Mouse (Mus musculus): Measurements from ENCODE around the gene Ahnak.
"Not testable (repeated sequence)": the region's sequence is repeated elsewhere in the genome, so short reads cannot be mapped to it uniquely, and the experiment has no call there.

The Ahnak gene

GRCm38 (mm10) chr19:8972491-8972890, 16.6 kb upstream of the Ahnak start:
- not testable (repeated sequence) for DNase-seq (ENCODE audit: low read depth)

DNA sequence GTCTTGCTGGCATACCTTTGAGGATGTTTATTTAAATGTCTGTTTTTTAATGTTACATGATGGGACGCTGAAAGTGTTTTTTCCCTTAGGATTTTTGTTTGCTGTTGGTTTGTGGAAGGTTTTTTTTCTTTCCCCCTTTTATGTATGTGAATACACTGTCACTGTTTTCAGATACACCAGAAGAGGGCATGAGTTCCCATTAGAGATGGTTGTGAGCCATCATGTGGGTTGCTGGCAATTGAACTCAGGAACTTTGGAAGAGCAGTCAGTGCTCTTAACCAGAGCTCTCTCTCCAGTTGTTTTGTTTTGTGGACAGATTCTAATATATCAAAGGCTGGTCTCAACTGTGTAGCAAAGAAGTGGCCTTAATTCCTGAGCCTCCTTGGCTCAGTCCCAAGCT, 14.4 kb upstream of the Ahnak start:
- peak; percentile 36 for DNase-seq (ENCODE audit: low read depth)

DNA sequence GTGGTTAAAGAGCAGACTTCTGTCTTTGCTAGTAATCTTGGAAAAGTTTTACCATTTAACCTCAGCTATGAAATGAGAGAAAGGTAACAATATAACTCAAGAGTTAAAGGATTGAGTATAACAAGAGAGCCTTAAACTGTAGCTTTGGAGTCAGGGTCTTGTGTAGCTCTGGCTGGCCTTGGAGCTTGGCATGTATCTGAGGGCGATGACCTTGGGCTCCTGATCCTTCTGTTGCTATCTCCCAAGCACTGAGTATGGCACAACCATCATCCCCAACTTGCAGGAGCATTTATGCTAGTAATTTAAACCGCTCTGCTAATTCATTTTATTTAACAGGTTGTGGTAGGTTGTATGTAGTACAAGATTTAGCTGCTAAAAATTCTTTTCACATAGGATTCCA, 13.6 kb upstream of the Ahnak start:
- DNase-seq (ENCODE audit: low read depth): no peak

DNA sequence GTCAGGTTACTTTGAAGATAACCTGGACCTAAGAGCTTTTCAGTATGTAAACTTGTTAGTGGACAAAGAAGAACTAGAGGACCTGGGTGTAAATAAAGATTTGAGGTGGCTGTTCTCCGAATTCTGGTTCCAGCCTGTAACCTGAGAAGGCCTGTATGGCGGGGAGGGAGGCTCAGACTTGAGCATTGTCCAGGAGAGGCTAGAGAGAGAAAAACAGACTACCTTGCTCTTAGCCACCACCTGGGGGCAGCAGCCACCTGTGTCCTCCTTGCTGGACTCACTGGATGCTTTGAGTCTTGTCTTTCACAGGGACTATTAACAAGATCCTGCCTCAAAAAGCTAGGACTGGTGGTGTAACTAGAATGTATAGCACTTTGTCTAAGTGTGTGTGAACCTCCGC, 12.5 kb upstream of the Ahnak start:
- DNase-seq (ENCODE audit: low read depth): peak; percentile 84

DNA sequence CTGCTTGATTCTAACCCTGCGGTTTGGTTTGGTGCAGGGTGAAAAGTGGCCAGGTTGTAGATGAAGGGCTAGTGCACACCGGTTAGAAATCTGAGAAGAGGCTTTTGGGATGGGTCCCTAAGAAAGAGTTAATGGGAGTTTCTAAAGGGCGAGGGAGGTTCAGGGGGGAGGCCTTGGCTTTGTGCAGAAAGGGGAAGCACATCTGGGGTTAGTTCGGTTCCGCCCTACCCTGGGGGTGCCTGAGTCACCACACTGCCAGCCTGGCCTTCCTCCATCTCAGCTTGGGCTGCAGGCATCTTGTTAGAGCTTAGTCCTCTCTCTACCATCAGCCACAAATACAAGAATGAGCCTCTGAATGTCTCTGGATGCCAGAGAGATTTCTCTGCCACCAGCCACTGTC, 8.3 kb upstream of the Ahnak start:
- DNase-seq (ENCODE audit: low read depth): peak; percentile 88

DNA sequence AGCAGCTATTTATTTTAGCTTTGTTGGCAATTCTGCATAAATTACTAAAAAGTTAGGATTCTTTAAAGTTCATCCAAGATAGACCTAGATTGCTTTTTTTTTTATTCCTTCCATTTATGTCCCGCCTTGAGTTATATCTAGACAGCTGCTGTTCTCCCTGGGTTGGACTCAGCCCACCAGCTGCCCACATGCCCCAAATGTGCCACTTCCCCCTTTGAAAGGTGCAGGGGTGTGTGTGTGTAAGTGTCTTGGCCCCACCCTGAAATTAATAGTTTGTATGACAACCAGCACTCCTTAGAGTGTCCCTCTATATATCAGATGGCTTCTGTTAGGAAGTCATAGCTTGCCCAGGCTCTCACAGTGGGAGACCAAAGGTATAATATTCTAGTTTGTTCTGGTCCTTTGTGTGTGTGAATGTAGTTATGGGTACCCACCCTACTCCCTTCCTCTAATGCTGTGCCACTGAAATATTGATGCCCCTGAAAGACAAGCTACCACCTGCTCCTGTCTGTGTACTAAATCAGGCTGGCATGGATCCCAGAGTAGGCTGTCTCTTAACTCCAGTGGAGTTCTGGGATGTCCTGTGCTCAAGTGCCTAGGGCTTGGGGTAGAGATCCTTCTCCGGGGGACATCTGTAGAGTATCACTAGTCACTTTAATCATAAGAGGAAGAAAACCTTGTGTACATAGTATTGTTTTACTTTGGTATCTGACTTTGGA, 7.5 kb upstream of the Ahnak start:
- DNase-seq (ENCODE audit: low read depth): no peak

DNA sequence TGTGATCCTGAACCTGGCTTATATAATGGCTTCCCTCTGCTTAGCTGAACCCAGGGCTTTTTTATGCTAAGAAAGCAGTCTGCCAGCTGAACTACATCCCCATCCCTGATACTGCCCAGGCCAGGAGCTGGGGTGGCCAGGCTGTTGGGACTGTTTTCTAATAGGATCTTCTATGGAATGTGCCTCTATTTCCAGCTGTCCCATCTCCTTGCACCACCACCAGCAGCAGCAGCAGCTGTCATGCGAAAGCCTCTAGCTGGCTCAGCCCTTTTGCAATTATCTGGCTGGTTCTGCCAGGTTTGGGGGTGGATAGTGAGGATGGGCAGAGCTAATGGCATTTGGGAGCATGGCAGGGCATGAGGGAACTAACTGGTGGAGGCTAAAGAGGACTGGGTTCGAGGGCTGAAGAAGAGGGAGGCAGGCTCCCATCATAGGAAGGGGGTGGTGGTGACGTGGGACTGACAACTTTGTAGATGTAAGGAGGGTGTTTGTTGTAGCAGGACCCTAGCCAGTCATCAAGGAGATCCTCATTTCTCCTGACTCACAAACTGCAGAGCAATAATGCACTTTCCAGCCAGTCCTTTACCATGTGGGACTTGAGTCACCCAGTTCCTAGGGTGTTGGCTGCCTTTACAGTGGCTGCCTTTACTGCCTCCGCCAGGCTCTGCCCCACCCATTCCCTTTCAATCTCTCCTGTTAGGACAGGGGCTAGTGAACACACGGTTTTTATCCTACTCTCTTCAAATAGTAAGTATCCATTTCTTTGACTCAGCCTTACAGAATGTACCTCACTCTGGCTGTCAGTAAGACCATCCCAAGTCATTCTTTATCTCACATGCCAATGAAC, 6.6 kb upstream of the Ahnak start:
- no peak for DNase-seq (ENCODE audit: low read depth)

DNA sequence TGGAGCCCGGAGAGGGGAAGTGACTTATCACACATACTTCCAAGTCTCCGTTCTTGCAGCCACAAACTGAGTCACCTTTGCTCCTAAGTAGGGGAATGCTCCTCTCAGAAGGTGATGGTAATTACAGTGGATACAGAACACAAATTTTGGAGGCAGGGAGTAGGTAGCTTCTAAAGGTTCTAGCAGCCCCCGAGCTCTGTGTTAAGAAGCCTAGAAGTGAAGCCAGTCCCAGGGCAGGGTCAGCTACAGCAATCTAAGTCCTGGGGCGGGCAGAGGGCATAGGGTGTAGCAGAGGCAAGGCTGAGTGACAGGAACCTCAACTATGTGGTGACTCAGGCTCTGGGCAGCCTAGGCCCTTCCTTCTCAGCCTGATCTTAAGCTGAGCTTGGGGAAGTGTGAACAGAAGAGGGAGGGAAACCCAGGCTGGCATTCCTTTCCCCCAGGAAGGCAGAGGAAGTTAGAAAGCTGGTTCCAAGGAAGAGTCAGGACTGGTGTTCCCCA, 5.9 kb upstream of the Ahnak start:
- DNase-seq (ENCODE audit: low read depth): peak; percentile 89

GRCm38 (mm10) chr19:8984255-8984868, 4.7 kb upstream of the Ahnak start:
- DNase-seq (ENCODE audit: low read depth): peak; percentile 89

DNA sequence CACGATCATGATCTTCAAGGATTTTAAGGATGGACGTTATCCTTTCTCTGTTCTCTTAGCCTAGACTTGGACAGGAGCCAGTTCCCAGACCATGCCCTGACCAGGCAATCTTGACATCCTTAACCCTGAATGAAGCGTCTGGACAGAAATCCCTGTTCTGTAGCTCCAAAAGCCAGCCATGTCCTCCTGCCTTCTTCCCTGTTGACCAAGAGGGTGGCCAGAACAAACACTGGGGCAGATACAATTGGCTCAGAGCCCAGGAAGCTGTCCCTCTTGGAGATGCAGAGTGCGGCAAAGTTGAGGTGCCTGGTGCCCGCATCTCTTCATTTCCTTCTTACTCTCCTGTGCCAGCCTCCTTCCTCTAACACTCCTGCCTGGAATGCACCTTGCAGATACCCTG, 3.2 kb upstream of the Ahnak start:
- no peak for DNase-seq (ENCODE audit: low read depth)

- DNase-seq (ENCODE audit: low read depth): no peak
Observed at GRCm38 (mm10) chr19:8987816-8988215, 1.3 kb upstream of the Ahnak start.

DNA sequence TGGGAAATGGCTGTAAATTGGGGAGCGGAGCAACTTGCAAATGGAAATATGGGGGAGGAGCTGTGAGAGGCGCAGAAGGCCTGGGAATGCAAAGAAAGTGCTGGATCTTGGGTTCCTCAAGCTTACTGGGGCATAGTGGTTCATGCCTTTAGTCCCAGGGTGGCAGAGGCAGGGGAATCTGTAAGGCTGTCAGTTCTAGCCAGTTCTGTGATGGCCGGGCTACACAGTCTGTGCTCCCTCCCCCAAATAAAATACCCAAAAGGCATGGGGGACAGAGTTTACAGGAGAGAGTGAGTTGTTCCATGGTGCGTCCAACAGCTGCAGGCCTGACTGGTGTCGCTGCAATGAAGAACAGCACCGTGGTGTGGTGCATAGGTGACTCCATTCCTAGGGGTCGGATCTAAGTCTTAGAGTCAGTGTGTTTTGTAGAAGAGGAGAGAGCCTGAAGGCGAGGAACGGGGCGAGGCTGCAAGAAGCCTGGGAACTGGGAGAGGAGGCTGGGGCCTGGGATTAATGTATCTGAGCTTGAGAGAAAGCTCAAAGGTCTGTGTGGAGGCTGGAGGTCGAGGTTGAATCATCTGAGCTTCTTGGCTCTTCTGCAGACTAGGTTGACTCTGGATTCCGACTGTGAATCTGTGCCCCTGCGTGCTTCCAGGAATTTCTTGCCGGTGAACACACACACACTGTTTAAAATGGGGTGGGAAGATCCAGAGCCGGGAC, 578 bp upstream of the Ahnak start:
- no peak for DNase-seq (ENCODE audit: low read depth)

GRCm38 (mm10) chr19:8989567-8990431, 715 bp downstream of the Ahnak start:
- peak; percentile 71 for DNase-seq (ENCODE audit: low read depth)

- DNase-seq (ENCODE audit: low read depth): peak; percentile 57
Observed at GRCm38 (mm10) chr19:8990432-8991102, 1.5 kb downstream of the Ahnak start.

- DNase-seq (ENCODE audit: low read depth): no peak
Observed at GRCm38 (mm10) chr19:8991245-8991870, 2.3 kb downstream of the Ahnak start.

DNA sequence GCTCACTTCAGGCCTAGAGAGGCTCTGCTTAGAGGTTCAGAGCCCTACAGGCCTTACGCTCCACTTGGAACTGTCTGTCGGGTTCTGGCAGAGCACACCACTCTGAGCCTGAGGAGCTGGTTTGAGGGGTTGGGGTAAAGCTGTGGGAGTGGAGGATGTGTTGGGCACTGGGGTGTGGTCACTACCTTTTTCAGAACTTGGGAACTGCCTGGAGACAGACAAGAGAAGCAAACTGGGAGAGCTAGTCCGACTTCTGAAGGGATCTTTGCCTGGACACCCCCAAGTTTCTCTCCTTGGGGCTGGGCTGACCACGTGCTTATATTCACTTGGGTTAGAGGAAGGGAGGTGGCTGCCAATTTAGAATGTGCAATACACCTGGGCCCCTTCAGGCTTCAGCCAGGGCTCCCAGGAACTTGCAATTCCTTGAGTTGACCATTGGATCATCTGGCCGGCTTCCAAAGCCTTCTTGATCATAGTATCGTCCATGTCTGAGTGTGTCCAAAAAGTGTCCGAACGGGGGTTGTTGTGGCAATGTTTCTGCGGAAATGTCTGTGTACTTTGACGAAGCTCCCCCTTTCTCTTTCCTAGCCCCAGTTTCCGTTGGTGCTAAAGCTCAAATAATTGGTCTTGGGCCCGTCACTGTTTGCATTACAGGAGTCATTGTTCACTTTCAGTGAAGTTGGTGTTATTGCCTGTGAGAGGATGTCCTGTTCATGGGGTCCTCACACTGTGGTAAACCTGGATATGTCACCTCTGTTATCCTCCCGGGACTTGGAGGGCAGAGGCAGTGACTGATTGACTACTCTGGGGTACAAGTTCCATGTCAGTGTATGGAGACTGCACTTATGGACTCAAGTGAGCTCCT, 3.0 kb downstream of the Ahnak start:
- no peak for DNase-seq (ENCODE audit: low read depth)

DNA sequence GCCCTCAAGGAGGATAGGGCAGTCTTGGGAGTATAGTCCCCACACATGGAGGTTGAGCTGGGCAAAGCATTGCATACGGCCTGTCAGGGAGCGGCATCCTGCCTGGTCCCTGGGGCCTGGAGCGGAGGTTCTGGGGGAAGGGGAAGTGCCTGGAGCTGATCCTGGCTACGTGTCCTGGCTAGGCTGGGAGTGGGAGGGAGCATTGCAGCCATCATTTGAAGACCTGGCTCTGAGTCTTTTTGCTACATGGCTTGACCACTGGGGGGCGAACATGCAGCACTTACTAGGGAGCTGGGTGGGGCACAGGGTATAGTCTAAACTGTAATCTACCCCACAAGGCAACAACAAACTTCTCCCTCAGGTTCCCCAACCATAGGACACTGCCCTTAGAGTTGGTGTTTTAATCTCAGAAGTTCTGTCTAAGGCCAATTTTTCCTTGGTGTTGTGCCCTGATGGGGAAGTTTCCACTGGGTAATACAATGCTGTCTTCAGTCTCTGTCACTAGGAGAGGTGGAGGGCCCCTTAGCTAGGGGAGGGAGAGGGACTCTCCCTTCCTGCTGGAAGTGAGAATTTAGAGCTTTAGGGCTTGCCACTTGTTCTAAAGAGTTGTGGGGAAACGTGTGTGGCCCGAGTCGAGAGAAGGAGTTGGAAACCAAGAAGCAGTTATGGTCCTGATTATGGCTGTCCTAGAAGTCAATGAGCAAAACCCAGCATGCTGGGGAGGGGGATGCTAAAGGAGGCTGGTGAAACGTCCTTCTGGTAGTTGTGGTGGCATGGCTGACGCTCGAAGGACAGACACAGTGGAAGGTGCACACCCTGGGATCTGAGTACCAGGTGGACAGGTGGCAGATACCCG, 3.9 kb downstream of the Ahnak start:
- DNase-seq (ENCODE audit: low read depth): peak; percentile 86

- no peak for DNase-seq (ENCODE audit: low read depth)
Observed at GRCm38 (mm10) chr19:8993625-8993912, 4.5 kb downstream of the Ahnak start.

Measured in 416B (cell line).